Mouse (Mus musculus) heart, adult 2 months (tissue): ENCODE results near the gene Cetn3.

Experiments used
- CTCF ChIP-seq: fragments of 200-600 bp; IDR thresholded peaks from 2 replicates; pipeline ENCODE4 v1.8.1; 2022; ENCODE audit warnings: antibody characterized with exemption, mild to moderate bottlenecking, moderate library complexity
- EP300 ChIP-seq: fragments of 200-500 bp; IDR thresholded peaks from 2 replicates; pipeline ENCODE4 v1.6.1; 2011; ENCODE audit warnings: low read depth, low read length, control low read depth; ENCODE audit not compliant: insufficient read depth

DNA sequence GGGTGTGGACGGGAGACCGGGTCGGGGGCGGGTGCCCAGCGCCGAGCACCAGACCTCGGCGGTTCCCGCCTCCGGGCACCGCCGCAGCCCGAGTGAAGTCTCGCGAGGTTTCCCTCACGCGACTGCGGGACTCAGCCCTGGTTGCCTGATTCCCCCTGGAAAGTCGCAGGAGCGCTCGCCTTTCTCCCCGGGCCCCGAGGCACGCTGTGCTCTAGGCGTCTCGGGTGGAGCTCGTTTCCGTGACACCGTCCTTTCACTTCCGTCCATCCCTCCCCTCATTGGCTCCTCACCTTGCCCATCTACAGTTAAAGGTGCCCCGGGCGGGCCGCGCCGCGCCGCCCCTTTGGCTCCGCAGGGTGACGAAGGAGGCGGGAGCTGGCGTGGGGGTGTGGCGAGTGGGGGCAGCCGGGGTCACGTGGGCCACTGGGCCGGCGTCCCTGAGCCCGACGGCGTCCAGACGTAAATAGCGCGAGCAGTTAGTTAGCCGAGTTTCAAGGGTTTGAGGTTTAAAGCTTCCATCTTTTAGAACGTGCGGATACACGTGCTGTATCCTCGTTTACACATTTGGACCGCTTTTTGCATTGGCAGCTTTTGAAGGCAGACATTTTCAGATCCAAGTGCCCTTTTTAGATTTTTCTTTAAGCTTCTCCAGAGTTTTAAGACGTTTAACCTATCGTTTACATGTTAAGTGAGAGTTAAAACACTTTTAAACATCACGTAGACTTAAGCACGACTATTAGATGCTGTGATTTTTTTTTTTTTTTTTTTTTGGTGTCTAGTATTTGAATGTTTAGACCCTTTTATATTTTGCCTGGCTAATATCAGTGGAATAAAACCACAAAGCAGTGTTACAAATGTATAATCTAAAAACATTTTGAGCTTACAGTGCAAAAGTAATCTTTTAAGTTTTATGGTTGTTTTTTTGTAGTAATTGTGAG lies 797 bp downstream of the Cetn3 start:
- no peak for TF ChIP-seq CTCF
- no peak for TF ChIP-seq EP300
